Mouse (Mus musculus) lung, postnatal 10 days (tissue): Measurements from ENCODE around the gene Ccdc30.

ENCODE experiments used
- DNase-seq: peaks from one replicate; pipeline ENCODE4 v3.0.0; 2021

Ccdc30 gene

DNA sequence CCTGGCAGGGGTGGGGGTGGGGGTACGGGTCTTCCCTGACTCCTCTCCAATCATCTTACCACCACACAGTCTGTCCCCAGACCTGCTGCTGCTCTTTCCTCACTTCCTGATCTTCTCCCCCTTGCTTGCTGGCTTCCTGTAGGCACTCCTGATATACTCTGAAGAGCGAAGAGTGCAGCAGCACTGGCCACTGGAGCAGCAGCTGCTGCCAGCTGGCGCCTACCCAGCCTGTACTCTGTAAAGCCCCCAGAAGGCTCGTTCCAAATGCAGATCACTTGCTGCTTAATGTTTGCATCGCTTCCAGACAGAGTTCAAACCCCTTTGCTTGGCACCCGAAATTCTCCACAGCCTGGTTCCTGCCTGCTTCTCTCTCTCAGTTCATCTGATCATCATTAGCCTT, 2.5 kb downstream of the Ccdc30 start:
- peak; percentile 64 for DNase-seq

DNA sequence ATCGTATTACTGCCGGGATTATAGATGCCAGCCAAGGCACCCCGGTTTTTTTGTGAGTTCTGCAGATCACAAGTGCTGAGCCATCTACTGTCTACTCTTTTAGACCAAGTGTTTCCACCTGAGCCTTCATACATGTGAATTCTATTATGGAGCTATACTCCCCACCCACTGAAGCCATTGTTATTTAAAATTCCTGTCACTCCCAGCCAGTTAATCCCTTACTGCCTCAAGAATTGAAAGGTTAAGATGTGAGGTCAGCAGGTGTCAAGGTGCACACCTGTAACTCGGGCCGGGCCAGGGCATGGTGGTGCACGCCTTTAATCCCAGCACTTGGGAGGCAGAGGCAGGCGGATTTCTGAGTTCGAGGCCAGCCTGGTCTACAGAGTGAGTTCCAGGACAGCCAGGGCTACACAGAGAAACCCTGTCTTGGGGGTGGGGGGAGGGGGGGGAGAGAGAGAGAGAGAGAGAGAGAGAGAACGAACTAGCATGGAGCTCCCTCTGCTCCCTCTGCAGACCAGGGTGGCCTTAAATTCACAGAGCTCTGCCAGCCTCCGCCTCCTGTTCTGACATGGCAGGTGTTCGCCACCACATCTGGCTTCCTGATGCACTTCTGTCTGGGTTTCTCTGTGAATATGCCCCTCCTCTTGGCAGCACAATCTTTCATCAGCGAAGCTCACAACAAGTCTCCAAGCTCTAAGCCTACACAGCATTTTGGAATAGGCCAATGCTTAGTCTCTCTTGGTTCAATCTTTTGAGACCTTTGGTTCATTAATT, 3.3 kb downstream of the Ccdc30 start:
- no peak for DNase-seq

DNA sequence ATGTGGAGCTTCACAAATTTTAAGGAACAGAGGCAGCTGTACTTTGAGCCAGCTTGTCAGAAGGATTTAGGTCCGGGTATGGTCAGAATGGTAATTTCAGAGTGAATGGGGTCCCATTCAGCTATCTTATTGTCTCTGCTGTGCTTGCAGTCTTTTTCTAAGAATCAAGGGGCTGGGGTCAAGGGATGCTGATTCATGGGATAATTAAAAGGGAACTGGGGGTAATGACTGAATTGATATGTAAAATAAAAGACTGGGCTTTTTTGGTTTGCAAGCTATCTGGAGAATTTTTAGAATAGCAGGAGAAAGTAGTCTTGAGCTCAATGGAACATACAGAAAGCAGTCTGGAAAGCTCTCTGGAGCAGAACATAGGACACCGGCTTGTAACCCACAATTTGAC, 11.9 kb downstream of the Ccdc30 start:
- no peak for DNase-seq

DNA sequence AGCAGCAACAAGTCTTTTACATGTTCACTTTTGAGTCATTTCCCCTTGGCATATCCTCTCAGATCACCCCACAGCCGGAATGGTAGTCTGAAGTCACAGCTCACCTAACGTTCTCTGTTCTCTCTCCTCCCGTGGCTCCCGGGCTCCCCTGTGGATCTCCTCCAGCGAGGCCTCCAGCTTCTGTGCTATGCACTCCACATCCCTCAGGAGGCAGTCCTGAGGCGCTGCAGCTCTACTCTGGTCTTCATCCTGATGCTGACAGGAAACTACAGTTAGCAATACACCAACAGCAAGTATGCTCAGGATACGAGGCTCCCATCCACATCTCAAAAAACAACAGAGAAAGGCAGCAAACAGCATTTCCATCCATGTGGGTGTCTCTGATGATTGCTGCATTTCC, 14.4 kb downstream of the Ccdc30 start:
- no peak for DNase-seq

DNA sequence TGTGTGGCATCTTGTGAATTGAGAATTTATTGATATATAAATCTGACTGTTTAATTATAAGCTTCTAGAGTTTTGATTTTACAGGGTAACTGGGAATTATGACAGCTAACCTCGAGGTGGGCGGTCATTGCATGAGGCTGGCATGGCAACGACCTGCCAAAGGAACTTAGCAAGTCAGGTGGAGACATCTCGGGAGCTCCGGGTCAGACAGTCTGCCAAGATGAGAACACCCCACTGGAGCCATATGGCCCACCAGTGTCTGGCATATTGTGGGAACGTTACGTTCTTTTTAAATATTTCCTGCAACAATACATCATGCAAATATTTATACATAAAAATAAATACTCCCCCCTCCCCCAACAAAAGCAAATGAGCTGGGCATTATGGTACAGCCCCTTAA, 16.6 kb downstream of the Ccdc30 start:
- DNase-seq, result no peak

DNA sequence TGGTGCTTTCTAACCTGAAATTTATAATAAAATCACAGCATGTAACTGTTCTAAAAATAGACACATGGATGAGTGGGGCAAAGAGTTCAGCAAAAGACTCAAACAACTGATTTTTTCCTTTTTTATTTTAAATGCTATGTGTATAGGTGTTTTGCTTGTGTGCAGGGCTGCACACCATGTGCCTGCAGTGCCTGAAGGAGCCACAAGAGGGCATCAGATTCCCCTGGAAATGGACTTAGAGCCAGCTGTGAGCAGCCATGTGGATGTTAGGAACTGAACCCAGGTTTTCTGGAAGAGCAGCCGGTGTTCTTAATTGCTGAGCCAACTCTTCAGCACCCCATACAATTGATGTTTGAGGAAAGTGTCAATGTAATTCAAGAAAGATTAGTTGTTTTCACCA, 25.0 kb downstream of the Ccdc30 start:
- no peak for DNase-seq

DNA sequence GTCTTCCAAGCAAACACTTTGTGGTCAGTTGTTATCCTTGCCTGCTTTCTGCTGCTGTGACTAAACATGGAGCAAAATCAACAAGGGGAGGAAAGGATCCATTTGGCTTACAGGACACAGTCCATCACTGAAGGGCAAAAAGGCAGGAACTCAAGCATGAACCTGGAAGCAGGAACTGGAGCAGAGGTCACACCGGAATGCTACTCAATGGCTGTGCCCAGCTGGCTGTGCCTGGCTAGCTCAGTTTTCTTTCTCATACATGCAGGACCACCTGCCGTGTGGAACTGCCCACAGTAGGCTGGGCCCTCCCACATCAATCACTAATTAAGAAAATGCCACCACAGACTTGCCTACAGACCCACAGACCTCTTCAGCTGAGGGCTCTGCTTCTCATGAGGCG, 26.1 kb downstream of the Ccdc30 start:
- no peak for DNase-seq

DNA sequence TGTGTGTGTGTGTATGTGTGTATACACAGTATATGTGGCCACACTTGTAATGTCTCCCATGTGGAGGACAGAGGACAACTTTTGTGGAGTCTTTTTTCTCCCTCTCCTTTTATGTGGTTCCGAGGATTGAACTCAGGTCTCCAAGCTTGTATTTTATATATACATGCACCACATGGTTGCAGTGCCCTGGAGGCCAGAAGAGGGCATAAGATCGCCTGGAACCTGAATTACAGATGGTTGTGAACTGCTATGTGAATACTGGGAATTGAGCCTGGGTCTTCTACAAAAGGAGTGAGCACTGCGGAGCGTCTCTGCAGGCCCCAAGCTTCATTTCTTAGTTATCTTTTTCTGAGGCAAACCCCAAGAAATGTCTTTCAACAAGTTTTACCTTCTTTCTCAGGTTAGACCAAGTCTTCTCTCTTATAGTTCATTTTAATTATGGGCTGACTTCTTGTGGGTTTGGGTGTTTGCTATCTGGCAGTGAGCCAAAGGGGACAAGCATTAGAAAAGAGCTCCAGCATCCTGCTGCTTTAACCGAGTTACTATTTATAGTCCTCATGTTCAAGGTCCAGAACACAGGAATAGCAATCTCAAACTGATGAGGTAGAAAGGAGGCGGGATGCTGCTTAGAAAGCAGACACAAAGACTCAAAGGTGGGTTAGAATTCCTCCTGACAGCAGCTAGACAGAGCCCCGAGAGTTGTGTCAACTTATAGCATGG, 33.7 kb downstream of the Ccdc30 start:
- DNase-seq, result no peak

DNA sequence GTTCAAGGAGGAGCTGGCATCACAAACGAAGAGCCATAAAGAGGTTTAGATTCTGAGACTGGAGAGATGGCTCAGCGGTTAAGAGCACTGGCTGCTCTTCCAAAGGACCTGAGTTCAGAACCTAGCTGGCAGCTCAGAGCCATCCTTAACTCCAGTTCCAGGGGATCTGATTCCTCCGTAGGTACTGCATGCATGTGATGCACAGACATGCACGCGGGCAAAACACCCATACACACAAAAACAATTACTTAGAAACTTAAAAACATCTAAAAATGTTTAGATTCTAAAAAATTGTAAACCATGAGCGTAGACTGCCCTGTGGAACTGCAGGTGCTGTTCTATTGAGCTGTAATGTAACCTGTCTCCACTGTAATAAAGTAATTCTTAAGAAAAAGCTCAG, 45.9 kb downstream of the Ccdc30 start:
- DNase-seq, result no peak

DNA sequence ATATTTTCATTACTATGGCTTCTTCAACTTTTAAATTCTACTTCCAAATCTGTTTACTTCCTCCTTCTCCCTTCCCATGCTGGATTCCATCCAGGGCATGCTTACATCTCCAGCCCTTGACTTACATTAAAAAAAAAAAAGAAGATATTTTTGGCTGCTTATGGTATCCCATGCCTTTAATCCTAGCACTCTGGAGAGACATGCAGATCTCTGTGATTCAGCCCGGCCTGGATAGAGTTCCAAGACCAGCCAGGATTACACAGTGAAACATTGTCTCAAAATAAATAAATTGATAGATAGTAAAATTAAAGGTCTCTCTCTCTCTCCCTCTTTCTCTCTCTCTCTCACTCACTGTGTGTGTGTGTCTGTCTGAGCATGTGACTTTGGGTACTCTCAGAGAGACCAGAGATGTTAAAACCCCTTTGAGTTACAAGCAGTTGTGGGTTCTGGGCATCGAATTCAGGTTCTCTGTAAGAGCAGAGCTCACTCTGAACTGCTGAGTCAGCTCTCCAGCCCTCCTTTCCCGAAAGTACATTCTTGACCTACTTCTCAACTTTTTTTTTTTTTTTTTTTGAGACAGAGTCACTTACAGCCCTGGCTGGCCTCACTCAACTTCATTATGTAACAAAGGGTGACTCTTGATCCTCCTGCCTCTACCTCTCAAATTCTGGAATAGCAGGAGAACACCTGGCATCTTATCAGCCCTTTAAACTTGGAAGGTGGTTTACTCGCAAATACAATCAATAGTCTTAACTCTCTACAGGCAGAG, 48.4 kb downstream of the Ccdc30 start:
- DNase-seq, result peak; percentile 37

DNA sequence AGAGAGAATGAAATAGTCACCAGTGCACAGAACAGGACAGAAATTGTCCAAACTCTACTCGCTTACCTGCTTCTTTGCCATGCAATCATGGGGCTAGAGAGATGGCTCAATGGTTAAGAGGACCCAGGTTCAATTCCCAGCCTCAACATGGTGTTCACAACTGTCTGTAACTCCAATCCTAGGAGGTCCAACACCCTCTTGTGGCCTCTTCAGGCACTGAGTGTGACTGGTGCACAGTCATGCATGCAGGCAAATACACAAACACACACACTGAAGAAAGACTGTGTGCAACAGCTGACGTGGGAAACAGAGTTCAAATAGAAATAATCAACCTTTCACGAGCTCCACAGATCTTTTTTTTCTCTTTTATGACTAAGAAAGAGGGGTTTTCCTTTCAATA, 53.1 kb downstream of the Ccdc30 start:
- no peak for DNase-seq

DNA sequence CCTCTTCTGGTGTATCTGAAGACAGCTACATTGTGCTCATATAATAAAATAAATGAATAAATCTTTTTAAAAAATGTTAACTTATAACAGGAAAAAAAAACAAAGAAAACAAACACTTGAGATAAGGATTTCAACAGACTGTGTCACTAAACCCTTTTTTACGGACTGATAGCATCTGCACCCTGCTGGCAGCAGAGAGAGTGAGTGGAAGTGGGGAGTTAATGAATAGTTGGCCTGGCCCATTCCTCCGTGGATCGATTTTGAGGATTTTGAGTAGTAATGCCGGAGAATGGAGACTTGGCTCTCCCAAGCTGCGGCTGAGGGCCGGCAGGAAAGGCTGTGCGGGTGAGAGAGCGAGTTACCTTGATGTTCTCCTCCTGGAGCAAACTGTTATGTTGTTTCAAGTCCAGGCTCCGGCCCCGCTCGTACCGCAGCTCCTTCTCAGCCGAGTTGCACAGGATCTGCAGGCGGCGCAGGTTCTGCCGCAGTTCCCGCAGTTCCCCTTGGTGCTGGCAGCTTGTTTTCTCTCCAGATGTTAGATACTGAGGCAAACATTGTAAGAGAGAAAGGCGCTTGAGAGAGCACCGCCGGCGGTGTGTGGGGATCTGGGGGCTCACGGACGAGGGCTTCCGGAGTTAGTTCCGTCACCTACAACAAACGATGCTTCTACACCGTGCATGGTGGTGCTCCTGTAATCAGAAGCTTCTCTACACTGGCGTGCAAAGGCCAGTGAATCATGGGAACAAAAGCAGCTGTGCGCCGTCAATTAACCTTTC, 55.9 kb downstream of the Ccdc30 start:
- no peak for DNase-seq

DNA sequence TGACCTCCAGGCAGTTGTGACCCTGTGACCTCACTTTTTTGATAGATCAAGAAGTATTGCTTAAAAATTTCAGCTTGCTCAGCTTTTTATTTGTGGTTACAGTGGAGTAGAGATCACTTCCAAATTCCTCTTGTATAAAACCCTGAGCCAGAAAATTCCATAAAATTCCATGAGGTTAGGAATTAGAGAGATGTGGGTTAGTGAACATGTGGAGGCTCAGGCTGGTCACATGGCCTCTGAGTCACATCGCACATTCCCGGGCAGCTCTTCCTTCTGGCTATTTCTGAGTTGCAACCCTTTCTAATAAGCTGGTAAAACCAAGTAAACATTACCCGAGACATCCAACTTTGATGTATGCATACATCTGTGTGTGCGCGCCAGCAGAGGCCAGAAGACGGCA, 69.8 kb downstream of the Ccdc30 start:
- no peak for DNase-seq

DNA sequence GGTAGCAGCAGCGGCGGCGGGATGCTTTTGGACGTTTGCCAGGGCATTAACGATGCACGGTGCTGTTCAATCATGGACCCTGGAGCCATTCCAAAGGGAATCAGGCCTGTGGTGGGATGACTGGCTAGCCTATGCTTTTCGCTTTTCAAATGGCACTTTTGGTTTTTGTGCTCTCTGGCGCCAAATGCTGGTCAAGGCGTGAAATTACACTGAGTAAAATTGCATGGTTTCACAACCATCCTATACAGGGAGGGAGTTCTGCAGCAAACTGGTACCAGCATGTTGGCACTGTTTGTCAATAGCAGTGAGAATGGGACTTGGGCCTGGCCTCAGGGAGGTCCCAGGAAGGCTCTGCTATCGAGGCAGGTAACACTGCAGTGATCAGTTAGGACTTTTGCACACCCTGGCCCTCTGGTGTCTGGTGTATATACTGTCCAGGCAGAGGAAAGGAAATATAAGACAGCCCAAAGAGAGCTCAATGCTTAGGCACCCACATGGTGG, 76.4 kb downstream of the Ccdc30 start:
- DNase-seq, result peak; percentile 66

DNA sequence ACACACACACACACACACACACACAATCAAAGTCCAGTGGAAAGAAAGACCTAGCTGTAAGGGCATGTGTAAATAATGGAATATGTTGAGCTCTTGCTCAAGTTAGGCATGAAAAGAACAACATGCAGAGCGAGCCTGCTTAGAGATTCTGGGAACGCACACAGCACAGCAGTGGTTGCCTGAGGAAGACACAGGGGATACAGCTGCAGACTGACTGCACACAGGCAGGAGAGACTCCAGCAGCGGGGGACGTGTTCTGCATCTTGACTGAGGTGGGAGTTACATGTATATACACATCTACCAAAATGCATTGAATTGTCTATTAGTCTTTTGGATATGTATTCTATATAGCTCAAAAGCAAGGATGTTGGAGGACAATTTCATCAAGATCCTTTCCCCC, 76.9 kb downstream of the Ccdc30 start:
- DNase-seq, result no peak

DNA sequence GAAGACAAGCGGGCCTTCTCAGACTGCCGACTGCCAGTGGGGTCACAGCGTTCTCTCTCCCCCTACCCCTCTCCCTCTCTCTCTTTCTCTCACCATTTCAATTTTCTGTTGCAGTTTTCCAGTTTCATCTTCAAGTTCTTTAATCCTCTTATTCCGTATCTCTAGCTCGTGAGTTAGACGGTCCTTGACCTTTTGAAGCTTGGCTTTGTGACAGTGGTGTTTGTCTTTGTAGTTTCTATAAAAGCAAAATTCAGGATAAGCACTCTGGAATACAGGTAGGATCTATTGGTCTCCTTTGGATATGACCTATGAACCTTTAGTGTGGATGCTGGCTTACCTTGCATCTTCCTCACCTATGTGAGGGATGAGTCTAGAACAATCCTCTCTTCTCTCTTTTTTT, 81.8 kb downstream of the Ccdc30 start:
- no peak for DNase-seq

DNA sequence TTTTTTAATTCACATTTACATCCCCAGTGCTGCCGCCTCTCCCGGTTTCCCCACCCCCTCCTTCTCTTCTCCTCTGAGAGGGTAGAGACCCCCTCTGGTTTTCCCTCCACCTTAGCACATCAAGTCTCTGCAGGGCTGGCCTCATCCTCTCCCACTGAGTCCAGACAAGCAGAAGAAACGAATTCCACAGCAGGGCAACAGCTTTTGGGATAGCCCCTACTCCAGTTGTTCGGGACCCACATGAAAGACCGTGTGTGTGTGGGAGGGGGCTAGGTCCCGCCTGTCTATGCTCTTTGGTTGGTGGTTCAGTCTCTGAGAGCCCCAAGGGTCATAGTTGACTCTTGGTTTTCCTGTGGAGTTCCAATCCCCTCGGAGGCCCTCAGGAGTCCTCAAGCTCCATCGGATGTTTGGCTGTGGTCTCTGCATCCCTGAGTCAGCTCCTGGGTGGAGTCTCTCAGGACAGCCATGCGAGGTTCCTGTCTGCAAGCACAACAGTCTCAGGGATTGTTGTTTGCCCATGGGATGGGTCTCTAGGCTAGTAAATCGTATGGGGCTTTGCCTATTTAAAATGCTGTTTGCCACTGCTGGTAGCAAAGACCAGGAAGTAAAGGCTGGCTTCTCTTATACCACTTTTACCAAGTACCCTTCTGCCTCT, 94.3 kb downstream of the Ccdc30 start:
- DNase-seq, result peak; percentile 4

DNA sequence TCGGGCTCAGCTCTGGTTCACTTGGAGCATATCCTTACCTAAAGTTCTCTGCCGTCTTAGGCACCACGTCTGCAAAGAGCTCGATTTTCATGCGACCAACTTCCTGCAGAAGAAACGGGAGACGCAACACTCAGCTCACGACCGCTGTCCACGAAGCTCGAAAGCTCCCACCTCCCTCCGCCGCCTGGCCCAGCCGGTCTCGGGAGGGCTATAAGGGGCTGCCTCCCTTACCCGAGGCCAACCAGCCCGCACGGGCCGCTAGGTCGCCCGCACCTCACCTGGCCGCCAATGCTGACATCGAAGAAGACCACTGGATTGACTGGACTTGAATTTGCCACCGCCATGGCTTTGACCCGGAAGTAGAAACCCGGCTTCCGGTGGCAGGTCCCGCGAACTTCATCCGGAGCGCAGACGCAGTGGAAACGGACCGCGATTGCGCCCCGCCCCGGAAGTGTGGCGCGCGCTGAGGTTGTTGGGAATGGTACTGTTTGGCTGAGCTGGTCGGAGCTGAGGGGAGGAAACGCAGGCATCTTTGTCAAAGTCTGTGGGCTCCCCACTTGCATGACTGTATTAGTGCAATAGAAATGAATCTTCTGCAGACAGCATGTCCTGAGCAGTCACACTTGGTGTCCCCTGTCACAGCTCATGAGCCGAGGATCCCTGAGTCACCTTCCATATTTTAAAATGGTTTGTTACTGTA, 95.0 kb downstream of the Ccdc30 start, which contains the start of gene Ppih:
Gene Ppih, minus strand, starts transcription at position 416 of the 700 bp plus-strand sequence.
- DNase-seq, result peak; percentile 97

DNA sequence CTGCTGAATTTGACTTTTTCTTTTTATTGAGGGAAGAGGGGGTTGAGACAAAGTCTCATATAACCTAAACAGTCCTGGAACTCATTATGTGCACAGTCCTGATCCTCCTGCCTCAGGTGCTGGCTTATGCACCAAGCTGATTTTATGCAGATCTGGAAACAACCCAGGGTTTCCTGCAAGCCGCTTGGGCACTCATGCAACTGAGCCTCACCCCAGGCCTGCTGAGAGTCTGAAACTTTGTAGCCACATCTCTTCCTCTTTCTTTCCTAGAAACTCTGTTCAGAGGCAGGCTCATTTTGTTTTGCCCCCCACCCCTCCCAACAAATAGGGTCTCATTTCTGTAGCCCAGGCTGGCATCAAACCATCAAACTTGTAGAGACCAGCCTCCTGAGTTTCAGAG, 101.6 kb downstream of the Ccdc30 start:
- no peak for DNase-seq

DNA sequence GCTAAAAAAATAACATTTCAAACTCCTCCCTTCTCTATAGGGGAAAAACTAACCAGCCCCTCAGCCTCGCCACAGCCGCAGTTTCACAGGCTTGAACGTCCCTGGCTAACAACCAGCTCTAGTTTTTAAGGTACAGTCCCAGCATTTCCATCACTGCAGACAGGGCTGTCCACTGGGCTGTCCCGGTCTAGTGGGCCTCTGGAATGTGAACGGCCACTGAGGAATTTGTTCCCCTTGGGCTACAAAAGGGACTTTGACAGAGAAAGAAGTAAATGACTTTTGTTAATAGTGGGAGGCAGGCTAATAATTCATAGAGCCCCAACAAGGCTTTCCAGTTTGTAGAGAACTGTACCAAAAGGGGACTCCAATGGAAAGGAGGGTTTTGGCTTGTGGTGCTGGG, 109.9 kb downstream of the Ccdc30 start:
- DNase-seq, result no peak

DNA sequence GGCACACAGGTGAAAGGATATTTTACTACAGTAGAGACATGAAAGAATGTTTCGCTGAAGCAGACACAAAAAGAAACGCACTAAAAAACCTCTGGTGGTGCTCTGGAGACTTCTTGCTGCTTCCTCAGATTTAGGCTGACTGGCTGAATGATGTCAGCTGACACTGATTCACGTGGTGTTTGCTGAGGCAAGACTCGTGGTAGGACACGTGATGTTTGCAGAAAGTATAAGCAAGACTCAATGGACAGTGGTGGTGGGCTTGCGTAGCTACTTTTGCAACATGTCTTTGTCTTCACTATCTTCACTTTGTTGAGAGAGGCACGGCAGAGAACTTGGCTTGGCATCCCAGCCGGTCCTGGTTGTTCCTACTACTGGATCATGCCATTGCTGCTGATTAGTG, 112.0 kb downstream of the Ccdc30 start:
- DNase-seq, result no peak

DNA sequence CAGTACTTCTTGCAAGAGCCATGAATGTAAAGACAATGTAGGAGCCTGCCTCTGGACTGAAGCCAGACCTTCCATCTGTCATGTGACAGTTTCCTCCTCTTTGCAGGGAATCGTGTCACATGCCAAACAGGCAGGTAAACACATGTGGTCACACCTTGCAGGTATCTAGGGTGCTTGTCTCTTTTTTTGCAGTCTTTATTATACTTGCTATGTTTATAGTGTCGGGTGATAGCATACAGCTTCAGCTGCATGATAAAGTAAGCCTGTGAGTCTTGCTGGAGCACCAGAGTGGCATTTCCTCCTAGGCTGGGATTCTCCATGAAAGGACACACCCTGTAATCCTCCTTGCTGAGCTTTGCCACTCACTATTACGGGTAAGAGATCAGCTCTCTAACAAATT, 113.5 kb downstream of the Ccdc30 start:
- DNase-seq, result no peak
